Mouse (Mus musculus) neural tube, embryonic 10.5 days (tissue): ENCODE measurements at regions not wholly inside any gene's neighbourhood (a gene's known extent, or its start where the extent isn't known, plus 50 kb on each side); places are given as distances from the start of the nearest gene placed in this dataset.

ENCODE experiments used
- DNase-seq: peaks from one replicate; pipeline ENCODE4 v3.0.0-alpha.2; 2017; ENCODE audit warnings: low spot score; ENCODE audit errors: extremely low spot score

- no peak for DNase-seq
Measured at GRCm38 (mm10) chr11:43370025-43370424, 56.0 kb downstream of the Pttg1 start.

- DNase-seq, result no peak
Measured at GRCm38 (mm10) chr11:43368346-43368745, 57.7 kb downstream of the Pttg1 start.

- DNase-seq, result no peak
Measured at GRCm38 (mm10) chr11:43361858-43362257, 64.2 kb downstream of the Pttg1 start.

- DNase-seq, result no peak
Measured at GRCm38 (mm10) chr11:43358390-43359291, 67.4 kb downstream of the Pttg1 start.

GRCm38 (mm10) chr11:43353602-43354001 lies 72.4 kb downstream of the Pttg1 start:
- no peak for DNase-seq

- no peak for DNase-seq
Measured at GRCm38 (mm10) chr11:43353030-43353429, 73.0 kb downstream of the Pttg1 start.

- no peak for DNase-seq
Measured at GRCm38 (mm10) chr11:43351818-43352217, 74.2 kb downstream of the Pttg1 start.

- no peak for DNase-seq
Measured at GRCm38 (mm10) chr11:43351348-43351747, 74.7 kb downstream of the Pttg1 start.

GRCm38 (mm10) chr11:43350242-43350641 lies 75.8 kb downstream of the Pttg1 start:
- no peak for DNase-seq

GRCm38 (mm10) chr11:43349564-43349963 lies 76.5 kb downstream of the Pttg1 start:
- no peak for DNase-seq

- peak; percentile 87 for DNase-seq
Measured at GRCm38 (mm10) chr11:43348571-43348970, 77.5 kb downstream of the Pttg1 start.

GRCm38 (mm10) chr11:43346489-43346888 lies 79.6 kb downstream of the Pttg1 start:
- no peak for DNase-seq

GRCm38 (mm10) chr11:43344767-43345561 lies 81.1 kb downstream of the Pttg1 start:
- DNase-seq, result no peak

GRCm38 (mm10) chr11:43343574-43343973 lies 82.5 kb downstream of the Pttg1 start:
- no peak for DNase-seq

GRCm38 (mm10) chr11:43338377-43338993 lies 87.6 kb downstream of the Pttg1 start:
- DNase-seq, result no peak

- no peak for DNase-seq
Measured at GRCm38 (mm10) chr11:43335668-43336265, 90.3 kb downstream of the Pttg1 start.

- DNase-seq, result no peak
Measured at GRCm38 (mm10) chr11:43333547-43333946, 92.5 kb downstream of the Pttg1 start.

GRCm38 (mm10) chr11:43313996-43314395 lies 112.1 kb downstream of the Pttg1 start:
- no peak for DNase-seq
